Mouse (Mus musculus) layer of hippocampus, postnatal 36 days (tissue): ENCODE measurements around the gene Acy3. TPM values are rescaled to one million over a fixed set of nuclear protein-coding genes. Genes with fewer than 3 reads are reported as not detected.
"Not testable (repeated sequence)": the region's sequence is repeated elsewhere in the genome, so short reads cannot be mapped to it uniquely, and the experiment has no call there.

Experiments
- DNase-seq, 2 experiments: peaks; one replicate each; pipeline ENCODE4 v3.0.0; 2022
- total RNA-seq, 2 experiments: library from RNA; stranded (reverse); gene quantifications; 2 replicates each; pipeline ENCODE4 v1.2.3; 2021

The Acy3 gene
- total RNA-seq, 2 experiments from 2014 or later: 1.4 TPM

DNA sequence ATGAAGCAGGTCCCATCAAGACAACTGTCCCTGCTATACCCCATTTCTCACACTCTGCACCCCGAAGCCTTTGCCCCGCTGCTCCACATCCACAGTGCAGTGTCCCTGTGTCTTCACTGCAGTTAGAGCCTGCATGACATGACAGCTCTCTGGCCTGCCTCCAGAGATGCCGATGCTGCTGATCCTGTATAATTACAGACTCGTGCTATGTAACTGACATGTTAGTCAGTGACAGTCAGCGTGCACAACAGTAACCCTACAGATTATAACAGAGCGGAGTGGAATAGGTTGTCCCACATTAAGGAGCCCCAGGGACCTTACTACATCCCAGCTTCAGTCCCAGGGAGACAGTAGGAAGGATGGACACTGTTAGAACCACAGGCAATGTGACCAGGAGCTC lies 11.8 kb upstream of the Acy3 start:
- not testable (repeated sequence) for DNase-seq

DNA sequence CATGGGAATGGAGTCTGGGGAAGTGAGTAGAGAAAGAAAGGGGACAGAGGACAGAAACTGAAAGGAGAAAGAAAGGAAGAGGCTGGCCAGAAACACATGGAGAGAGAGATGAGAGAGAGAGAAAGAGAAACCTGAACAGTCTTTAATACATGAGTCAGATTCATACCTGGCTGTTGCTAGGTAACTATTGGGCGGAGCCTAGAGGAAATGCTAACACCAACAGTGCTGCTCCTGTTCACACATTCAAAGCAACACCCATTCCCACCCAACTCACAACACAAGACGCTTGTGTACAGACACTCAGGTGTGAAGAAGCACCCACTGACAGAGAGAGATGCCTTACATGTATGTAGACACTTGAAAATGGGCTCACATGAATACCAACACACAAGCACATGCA lies 10.5 kb upstream of the Acy3 start:
- DNase-seq: no peak

DNA sequence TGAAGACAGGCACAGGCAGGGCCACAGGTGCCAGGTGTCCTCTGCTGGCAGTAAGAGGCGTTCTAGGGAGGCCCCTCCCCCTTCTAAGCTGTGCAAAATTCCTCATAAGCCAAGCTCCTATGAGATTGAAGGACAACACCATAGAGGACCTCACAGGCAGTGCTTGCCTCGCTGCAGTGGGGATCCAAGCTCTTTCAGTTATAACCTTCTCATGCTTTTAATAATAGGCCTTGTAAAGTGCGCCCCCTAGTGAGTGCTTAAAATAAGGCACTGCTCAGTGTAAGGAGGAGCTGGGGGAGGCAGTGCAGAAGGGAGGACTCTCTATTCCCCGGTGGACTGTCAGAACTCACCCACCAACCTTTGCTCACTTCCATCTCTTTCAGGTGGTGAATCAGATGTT lies 6.1 kb upstream of the Acy3 start:
- peak; percentile 59 to 73 for DNase-seq

DNA sequence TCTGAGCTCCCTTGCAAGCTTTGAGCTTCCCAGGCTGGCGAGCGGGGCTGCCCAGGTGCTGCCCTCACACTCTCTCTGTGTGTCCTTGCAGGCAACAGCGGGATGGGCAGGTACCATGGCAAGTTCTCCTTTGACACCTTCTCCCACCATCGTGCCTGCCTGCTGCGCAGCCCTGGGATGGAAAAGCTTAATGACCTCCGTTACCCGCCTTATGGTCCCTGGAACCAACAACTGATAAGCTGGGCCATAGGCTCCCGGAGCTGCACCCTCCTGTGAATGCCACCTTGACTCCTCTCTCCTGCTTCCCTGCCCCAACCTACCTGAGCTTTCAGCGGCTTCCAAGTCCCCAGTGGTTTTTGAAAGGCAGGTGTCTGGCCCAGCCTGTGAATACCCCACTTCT lies 5.5 kb upstream of the Acy3 start:
- no peak for DNase-seq

DNA sequence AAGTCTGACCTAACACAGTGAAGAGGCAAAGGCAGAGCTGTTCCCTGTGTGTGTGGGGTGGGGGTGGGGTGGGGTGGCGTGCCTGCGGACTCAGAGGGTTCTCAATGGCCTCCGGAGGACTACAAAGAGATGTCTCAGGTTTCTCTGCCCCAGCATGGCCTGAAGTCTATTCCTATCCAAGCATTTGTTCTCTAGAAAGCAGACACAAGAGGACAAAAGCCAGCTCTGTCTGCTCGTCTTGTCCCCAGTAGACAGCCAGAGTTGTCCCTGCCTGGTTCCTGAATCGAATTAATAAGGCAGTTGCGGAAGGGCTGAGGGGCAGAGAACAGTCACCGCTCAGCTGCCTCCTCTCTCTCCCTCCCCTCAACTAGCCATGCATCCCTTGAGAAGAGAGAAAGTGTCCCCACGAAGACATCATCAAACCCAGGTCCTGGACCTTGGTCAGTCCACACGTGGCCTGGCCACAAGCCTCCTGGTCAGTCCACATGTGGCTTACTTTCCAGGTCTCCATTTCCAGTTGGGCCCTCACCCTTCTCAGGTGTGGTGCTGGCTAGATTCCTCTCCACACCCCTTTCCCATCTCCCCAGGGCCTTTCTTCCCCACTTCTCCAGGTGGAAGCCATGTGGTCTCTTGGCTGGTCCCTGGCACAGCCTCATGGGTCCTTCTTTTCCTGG lies 2.7 kb upstream of the Acy3 start:
- no peak for DNase-seq

DNA sequence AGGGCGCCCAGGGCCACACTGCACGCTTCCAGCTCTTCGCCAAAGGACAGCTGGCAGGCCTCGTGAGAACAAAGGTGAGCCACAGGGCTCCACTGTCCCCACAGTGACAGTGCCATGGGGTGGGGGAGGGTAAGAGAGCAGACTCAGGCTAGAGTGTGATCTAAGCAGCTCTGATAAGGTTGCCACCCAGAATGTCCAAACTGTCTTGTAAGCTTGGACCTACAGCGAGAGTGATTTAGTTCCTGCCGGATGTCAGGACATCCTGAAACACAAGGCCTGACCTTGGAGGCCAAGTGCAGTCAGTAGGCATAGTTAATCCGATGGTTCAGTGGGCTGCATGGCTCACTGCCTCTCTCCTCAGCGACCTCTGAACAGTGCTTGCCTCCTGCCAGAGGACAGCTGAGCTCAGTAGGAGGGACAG lies 1.1 kb upstream of the Acy3 start:
- DNase-seq: no peak

DNA sequence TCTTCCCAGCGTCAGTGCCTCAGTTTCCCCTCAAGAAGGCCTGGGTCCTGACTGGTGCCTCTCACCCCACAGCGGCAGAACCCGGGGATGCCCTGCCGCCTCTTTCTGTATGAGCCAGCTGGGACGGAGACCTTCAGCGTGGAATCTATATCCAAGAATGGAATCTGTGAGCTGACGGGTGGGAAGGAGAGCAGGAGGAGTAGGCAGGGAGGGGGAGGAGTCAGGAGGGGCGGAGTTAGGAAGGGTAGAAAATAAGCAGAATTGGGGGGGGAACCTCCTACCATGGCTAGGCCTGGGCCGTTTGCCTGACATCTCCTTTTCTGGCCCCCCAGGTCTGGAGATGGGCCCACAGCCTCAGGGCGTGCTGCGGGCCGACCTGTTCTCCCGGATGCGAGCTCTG lies 1.7 kb downstream of the Acy3 start:
- DNase-seq: no peak

DNA sequence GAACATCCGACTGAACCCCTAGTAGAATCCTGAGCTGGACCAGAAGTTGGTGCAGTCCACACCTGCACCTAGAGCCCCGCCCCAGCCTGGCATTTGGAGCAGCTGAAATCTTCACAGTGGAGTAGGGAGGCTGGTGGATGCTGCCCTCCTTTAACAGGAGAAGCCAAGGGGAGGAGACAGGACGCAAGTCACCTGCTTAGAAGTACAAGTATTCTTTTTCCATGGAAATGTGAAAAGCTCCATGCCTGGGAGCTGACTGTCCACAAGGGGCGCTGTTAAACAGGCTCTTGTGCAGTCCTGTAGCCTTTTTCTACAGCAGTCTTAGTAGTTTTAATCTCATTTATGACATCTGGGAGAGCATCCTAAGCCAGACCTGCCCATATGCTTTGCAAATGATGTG lies 2.4 kb downstream of the Acy3 start:
- no peak for DNase-seq

DNA sequence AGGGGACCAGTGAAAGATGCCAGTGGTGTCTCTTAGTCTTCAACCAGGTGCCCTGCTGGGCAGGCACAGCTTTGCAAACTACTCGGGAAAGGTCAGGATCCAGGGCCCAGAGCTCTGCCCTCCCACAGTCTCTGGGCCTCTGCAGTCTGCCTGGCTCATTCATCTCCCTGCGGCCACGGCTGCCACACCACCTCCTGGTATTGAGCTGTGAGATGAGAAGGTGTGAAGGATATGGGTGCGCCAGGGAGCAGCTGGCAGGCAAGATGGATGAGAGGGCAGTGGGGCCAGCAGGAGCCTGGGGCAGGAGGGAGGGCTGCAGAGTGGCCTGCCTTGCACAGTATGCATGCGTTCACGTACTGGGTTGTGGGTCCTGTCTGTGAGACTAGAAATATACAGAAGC lies 4.4 kb downstream of the Acy3 start:
- no peak for DNase-seq

DNA sequence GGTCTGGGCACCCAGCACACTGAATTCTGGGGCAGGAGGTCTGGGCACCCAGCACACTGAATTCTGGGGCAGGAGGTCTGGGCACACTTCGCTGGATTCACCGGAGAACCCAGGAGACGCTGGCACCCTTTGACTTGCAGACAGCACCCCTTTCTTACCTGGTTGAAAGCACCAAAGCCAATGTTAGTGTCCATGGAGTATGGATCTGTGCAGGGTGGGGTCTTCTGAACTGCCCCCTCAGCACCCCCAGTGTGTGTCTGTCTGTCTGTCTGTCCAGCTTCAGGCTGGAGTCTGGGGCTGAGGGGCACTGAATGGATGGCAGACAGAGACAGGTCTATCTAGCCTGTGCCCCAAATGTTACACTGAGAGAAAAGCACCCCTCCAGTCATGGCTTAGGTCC lies 5.2 kb downstream of the Acy3 start:
- no peak for DNase-seq

DNA sequence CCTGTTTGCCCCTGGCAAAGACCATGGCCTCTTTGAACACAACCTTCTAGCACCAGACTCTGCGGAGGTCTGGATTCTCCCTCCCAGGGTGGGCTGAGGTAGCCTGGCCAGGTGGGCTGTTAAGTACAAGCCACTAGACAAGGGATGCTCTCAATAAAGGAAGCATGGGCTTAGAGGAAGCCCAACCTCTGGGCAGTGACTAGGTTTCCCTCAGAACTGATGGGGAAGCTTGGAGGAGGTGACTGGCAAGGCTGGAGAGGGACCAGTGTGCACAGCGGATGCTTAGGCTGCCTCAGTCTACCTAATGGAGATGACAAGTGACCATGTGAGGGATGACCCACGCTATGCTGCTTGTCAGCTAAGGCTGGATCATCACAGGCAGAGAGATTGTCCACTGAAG lies 5.6 kb downstream of the Acy3 start:
- no peak for DNase-seq

DNA sequence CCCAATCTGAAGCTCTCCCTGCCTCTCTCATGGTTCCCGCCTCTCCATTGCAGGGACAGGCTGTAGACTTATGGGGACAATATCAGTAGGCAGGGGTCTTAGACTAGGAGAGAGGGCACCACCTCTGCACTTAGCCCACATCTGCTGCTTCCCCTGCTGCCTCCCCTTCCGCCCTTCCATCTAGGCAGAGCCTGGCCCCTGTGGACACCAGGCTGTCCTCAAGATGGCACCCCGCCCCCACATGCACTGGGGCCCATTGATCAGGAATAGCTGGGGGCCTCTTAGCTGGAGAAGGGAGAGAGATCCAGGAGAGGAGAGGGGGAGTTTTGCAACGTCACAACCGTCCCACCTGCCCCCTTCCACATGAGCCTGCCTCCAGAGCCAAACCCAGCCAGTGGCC lies 6.0 kb downstream of the Acy3 start, which contains the start of gene Tbx10:
Gene Tbx10 (plus strand): TSS at position 337 of the 400 bp plus-strand sequence.
- no peak for DNase-seq

DNA sequence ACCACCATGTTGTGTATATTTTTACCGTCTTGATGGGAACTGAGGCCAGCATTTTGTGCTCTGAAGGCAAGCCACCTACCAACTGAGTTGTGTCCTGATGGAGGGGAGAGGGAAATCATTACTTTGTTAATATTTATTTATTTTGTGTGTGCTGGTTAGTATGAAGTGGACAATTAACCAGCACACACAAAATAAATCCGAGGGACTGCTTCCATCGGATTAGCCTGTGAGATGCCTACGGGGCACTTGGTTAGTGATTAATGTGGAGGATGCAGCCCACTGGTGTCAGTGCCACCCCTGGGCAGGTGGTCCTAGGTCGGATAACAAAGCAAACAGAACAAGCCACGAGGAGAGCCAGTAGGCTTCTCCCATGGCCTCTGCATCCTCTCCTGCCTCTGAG lies 8.6 kb downstream of the Acy3 start:
- no peak for DNase-seq

DNA sequence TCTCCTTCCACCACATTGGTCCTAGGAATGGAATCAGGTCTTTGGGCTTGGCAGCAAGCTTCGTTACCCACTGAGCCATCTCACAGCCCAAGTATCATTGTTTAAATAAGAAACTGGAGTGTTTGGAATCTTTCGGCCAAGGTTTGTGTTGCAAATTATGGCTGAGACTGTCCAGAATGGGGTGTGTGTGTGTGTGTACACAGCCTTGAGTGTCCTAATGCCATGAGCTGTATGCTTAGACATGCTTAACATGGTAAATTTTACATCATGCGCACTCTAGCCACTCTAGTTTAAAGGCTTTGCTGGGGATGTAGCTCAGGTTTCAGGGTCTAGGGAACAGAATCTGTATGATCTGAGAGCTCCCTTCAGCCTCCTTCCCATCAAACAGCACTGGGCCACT lies 9.1 kb downstream of the Acy3 start:
- no peak for DNase-seq

DNA sequence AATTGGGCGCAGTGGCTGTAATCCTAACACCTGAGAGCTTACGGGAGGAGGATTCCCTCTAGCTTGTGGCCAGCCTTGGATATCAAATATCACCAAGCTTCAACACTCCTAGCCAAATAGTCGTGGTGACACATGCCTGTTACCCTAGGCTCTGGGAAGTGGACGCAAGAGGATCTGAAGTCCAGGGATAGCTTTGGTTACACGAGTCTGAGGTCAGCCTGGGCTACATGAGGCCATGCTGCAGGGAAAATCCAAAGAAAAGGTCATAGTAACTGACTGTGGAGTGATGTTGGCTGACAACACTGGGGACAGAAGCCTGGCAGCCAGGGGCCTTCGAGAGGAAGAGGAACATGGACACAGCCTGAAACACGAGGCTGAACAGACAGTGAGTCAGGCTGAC lies 9.7 kb downstream of the Acy3 start:
- no peak for DNase-seq

DNA sequence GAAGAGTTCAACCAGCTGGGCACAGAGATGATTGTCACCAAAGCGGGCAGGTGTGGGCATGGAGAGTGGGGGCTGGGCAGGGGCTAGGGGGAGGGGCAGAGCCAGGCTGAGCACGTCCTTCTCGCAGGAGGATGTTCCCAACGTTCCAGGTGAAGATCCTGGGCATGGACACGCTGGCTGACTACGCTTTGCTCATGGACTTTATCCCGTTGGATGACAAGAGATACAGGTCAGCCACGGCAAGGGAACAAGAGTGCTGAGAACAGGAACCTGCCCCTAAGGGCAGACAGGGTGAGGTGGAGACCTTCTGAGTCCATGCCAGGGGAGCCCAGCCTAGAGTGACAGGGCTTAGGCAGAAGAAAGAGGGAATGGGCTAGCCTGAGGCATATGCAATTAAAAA lies 10.4 kb downstream of the Acy3 start:
- DNase-seq: no peak

DNA sequence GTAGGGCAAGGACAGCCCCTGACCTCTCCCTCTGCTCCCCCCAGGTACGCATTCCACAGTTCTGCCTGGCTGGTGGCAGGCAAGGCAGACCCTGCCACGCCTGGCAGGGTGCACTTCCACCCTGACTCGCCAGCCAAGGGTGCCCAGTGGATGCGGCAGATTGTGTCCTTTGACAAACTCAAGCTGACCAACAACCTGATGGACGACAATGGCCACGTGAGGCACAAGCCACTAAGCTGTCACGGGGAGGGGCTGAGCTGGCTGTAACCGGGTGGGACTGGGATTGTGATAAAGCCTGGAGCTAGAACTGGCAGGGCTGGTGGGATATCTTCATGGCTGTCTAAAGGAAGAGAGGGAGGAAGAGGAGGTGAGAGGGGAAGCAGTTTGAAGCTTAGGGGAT lies 10.9 kb downstream of the Acy3 start:
- no peak for DNase-seq

DNA sequence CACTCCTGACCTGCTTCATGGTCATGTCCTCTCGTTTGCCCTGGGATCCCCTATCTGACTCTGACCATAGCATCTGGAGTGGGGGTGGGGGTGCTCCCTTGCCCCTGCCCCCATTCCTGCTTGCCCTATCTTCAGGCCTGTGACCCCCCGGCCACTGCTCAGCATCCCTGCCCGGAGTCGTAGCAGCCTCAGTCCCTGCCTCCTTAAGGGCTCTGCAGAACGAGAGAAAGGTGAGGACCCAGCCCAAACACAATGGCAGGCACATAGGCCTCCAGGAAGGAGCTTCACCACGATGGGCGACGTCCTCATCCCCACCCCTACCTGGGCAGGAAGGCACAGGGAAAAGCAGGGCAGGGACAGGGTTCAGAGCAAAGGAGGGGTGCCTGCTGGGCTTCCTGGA lies 12.0 kb downstream of the Acy3 start:
- DNase-seq: no peak

DNA sequence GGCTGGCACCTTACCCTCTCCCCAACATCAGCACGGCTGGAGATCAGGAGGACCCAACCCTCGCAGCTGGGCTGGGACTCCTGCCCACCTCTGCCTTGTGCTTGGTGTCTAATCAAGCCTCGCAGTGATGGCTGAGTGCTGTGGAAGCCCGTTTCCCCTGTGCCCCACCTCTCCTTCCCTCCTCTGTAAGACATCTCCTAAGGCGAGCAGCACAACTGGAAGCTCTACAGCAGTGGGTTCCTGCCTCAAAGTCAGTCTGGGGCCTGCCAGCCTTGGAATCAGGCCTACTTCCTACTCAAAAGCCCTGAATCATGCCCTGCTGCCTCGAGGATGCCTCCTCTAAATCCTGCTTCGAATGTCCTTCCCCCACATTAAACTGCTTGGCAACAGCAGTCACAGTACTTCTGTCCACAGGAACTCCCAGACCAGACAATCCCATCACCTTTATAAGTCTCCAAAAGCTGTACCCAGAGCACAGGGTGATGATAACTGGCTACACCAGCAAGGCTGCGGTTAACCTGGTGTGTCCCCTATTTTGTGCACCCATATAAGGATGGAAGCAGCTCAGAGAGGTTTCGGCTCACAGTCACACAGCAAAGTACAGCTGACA lies 12.9 kb downstream of the Acy3 start:
- no peak for DNase-seq

DNA sequence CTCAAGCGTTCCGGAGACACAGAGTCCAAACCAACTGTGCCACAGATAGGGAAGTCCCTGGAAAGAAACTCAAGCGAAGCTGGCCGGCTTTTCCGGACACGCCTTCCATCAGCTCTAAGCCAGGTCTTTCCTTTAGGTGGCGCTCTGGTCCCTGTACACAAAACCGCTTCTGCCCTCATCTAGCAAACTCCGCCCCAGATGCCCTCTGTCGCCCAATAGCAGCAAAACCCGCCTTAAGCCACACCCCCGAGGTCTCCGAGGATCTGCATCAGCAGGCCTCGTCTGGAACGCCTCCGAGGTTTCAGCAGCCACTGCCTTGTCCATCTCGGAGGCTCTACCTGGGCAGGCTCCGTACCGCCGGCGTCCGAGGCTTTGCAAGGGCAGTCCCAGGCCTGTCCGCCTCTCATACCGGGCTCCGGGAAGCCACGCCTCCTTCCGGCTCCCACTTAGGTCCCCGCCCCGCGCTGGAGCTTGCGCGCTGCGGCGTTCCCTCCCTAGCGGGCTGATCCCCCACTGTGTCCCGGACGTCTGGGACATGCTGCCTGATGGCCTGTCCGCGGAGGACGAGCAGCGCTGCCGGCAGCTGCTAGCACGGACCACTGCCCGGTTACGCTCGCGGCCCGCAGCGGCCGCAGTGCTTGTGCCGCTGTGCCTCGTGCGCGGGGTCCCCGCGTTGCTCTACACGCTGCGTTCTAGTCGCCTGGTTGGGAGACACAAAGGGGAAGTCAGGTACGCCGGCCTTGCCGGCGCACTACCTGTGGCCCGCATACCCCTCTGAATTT lies 13.9 kb downstream of the Acy3 start, which contains the start of the genes Nudt8 and Gm49405:
Gene Nudt8 (plus strand): TSS at position 462 of the 782 bp plus-strand sequence.
Gene Gm49405 (plus strand): TSS at position 508 of the 782 bp plus-strand sequence.
- DNase-seq: peak; percentile 96 to 97

DNA sequence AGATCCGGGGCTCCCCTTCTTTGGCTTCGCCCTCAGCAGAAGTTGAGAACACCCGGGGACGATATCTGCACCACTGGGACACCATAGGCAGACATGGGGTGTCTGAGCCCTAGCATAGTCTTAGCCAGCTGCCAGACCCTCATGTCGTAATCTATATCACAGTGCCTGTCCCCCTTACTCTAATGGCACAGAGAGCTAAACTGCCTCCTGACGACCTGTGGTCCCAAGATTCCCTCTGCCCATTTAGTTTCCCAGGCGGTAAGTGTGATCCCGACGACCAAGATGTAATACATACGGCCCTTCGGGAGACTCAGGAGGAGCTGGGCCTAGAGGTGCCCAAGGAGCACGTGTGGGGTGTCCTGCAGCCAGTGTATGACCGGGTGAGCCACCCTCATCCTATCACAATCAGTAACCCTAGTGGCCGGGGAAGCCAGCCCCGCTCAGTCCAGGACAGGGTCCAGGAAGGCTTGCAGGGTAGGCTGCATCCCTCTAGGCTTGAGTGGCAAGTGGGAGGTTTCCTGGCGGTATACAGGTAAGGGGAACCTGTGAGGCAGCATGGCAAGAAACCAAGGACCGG lies 14.7 kb downstream of the Acy3 start:
- DNase-seq: no peak

DNA sequence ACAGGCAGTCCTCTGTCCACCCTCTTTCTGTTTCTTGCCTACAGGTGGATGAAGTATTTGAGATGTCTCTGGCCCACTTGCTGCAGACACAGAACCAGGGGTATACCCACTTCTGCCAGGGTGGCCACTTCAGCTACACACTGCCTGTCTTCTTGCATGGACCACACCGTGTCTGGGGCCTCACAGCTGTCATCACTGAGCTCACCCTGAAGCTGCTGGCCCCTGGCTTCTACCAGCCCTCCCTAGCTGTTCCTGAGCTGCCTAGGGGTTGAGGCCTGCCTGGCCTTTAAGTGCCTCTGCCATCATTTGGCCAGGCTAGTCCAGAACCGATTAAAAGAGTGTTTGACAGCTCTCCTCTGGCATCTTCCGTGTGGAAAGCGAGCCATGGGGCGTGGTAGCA lies 15.4 kb downstream of the Acy3 start:
- DNase-seq: no peak

DNA sequence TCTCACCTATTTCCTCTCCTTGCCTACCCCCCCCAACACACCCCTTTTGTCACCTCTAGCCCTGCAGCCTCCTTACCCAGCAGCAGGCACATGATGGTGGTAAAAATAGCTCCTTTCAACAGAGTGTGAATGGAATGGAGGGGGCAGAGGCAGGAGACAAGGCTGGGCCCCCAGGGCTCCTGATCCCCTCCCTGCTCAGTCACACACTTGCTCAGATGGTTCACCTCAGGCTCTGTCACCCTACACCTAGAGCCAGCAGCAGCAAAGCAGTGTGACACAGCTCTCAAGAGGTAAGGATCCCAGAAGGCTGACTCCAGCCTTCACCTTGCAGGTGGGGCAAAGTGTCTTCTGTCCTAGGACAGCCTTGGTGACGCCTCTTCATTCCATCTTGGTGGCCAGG lies 16.7 kb downstream of the Acy3 start, which contains the start of gene Doc2g:
Gene Doc2g (plus strand): TSS at position 202 of the 400 bp plus-strand sequence.
- no peak for DNase-seq
